Mouse (Mus musculus) cerebellum, adult 11-12 months (tissue): Measurements from ENCODE around the gene Pus7l.

Source experiments
- DNase-seq: peaks from one replicate; pipeline ENCODE4 v3.0.0; 2022

Gene Pus7l

DNA sequence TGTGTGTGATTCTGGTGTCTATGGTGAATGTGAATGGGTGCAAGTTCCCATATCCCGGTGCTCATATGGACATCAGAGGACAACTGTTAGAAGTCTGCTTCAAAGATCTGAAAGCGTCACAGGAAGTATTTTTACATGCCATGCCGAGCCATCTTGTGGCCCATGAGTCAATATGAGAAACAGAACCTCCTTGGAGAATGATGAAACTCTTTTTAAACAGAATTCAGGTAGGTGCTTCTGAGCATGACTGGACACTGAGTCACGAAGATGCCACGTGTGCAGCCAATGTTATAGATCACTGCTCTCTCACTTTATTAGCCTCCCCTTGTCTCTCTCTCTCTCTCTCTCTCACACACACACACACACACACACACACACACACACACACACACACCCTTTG, 67.4 kb downstream of the Pus7l start:
- no peak for DNase-seq
